Mouse (Mus musculus) cerebellum, postnatal 36 days (tissue): ENCODE results near the gene Dmrtc1a.
"Not testable (repeated sequence)": the region's sequence is repeated elsewhere in the genome, so short reads cannot be mapped to it uniquely, and the experiment has no call there.

Source experiments
- DNase-seq, 2 experiments: peaks; one replicate each; pipeline ENCODE4 v3.0.0; 2021 to 2022; ENCODE audit warnings: mixed read lengths in 2 of 2

Gene Dmrtc1a

DNA sequence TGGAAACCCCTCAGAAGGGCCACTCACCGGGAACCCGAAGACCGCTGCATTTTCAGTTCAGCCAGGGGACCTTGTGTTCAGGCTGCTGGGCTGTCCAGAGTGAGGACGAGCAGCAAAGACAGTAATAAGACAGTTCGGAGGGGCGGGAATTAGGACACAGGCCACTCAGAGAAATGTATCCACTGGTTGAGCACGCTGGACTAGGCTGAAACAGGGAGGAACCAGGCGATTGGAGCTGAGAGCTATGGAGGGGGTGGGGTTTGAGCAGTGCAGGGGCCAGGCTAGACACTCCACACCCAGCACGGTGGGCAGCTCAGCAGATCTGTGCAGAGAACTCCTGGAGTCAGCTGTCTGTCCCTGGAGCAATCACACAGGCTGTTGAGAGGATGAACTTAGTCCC is at the start of gene Dmrtc1a, which contains the start of gene 1700011M02Rik:
Gene Dmrtc1a, minus strand, starts transcription at position 101 of the 400 bp plus-strand sequence.
Gene 1700011M02Rik, plus strand, starts transcription at position 319 of the 400 bp plus-strand sequence.
- DNase-seq, result not testable (repeated sequence)

DNA sequence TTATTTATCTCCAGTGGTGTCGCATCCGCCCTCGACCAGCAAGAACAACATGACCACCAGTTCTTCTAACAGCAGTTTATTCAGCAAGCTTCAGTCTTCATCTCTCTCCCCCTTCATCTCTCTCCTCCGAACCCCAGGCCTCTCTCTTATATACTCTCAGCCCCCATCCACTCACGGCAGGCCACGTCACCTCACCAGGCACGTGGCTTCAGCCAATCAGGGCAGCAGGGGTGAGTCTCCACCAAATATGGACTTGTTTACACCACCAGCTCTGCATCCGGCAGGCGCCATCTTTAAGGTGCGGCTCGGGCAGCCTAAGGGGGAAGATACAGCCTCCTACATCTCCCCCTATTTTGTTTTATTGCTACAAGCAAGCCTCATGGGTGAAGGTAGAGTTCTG is 41.6 kb upstream of the Dmrtc1a start:
- not testable (repeated sequence) for DNase-seq

DNA sequence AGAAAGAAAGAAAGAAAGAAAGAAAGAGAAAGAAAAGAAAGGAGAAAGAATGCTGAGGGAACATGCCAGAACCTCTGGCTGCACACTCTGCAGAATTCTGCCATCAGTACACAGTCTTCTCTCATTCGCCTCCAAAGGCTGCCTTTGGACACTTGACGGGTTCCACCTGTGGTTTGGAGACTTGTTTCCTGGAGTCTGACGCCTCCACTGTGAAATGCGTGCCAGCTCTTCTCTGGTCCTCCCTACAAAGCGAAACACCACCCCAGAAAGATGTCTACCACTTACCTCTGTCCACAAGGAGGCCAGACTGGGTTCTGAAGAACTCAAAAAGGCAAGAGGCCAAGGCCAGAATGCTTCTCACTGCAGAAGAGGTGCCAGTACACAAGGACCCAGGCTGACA is 28.3 kb upstream of the Dmrtc1a start:
- no peak for DNase-seq

DNA sequence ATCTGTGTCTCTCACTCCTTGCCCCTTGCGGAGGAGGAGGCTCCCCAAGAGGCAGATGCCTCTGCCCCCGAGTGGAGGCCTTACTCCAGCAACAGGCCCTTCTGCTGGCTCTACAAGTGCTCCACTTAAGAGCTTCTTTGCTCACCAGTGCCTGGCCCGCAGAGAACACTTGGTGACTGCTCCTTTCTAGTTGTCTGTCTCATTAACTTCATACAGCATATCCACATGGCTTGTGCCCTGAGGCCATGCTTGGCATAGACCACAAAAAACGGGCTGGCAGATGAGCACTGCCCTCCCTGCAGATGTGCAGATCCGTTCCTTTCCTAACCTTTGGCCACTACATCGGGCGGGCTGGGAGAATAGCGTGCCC is 25.9 kb upstream of the Dmrtc1a start:
- no peak for DNase-seq

DNA sequence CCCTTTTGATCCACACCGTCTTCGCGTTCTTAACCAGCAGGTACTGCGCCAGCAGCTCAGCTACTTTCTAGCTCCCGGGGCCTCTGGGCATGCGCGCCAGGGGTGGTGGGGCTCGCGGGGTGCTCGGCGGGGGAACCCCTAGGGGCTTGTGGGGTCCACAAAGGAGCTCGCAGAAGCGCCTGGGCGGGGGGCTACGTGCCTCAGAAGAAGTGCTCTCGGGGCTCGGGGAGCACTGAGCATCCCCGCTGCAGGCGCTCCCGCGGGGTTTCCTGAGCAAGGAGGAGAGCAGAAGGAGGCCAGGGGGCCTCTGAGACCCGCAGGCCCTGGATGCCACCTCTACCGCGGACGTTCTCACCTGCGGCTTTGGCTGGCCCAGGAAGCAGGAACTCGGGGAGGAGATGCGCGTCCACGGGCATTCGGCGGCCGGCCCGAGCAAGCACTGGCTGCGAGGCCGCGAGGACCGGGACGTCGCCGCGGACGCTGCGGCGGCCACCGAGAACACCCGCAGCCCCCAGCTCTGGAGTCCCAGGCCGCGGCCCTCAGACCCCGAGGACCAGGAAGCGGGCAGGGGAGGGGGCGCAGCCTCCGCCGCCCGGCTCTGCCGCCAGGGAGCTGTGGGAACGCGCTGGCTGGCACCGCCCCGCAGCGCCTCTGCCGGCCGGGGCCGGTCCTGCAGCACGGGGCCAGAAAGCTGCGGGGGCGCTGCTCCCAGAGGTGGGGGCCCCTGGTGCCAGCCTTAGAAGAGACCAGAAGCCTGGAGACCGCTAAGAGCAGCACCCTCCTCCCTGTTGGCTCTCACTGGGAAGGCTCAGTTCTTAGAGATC is 25.3 kb upstream of the Dmrtc1a start:
- DNase-seq, result peak; percentile 68 to 73

DNA sequence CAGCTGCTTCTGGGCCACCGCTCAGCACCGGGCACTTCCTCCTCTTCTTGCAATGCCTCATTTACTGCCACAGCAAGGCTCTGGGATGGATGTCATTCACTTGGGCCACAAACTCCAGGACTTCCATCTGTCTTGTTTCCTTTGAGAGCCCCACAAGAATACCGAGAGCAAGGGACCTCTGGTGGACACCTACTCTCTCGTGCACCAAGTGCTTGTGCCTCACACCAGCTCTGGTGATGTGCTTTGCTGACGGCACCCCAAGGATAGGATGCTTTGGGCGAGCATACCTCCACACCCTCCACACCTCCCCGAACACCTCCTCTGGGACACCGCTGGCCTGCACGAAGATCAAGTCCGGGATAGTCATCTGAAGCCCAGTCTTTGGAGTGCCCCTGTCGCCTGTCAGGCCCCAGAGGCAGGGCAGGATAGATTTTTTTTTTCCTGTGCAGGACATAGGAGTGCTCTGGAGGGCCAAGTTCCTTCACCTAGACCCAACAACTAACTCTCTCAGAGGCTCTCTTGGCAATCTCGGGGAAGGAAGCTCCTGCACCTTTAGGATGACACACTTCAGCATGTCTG is 24.6 kb upstream of the Dmrtc1a start:
- peak; percentile 7 to 18 for DNase-seq

DNA sequence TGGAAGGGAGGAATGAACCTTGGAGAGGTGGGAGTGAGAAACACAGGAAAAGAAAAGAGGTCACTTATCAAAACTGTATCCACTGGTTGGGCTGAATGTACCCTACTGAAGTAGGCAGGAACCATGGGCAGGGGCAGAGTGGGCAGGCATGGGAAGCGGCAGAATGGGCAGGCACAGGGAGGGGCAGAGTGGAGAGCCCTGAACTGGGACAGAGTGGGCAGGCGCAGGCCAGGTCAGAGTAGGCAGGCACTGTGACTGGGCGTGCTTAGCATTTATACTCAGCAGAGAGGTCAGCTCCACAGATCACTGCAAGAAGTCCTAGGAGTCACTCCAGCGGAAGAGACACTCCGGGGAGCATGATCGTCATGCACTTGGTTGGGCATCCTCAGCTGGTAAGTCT is 19.6 kb upstream of the Dmrtc1a start, which contains the start of gene 1700018G05Rik:
Gene 1700018G05Rik, plus strand, starts transcription at position 301 of the 400 bp plus-strand sequence.
- DNase-seq, result not testable (repeated sequence)

DNA sequence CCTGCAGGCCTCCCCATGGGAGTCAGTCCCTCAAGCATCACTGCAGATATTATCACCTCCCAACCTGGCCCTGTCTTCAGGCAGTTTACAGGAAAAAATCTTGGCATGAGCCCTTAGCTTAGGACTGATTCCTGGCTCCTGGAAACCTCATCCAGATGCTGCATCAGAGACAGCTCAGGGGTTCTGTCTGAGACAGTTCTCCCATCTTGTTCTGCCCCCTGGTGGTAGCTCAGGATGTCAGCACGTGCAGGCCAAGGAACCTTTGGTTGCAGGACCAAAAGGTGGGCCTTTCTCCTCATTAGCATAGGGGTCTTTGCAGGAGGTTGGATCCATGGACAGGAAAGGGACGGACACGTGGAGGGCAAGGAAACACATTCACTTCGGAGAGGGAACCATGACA is 18.2 kb upstream of the Dmrtc1a start:
- peak; percentile 17 to 23 for DNase-seq

DNA sequence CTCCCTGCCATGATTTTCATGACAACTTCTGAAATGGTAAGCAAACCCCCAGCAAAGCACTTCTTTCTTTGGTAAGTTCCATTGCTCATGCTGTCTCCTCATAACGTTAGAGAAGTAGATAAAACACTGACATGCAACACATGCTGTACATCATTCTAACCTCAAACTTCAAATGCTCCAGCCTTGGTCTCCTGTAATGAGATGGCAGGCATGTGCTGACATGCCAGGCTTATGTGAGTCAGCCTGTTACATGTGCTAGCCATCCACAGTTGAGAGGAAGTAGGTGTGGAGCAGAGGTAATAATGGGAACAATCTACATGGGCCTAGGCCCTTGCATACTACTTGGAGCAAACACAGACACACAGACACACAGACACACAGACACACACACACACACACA is 6.3 kb upstream of the Dmrtc1a start:
- DNase-seq, result not testable (repeated sequence)

DNA sequence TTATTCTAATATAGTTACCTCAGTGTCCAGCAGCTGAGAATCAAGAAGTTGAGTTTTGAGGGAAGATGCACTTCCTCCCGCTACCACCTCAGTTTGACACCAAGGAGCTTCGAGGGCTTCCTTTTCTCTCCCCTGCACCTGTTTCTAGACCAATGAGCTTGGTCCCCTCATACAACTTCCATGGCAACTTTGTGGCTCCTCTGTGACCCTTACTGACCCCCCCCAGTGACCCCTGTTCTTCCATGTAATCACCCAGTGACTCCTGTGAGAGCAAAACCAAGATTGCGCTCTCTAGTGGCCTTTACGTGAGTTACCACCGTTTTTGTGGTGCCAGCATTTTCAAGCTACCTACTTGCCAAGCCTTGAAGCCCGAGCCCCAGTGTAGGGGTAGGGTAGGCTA is 40.6 kb downstream of the Dmrtc1a start, which contains the start of gene 1700031F05Rik:
Gene 1700031F05Rik, minus strand, starts transcription at position 101 of the 400 bp plus-strand sequence.
- DNase-seq, result no peak

DNA sequence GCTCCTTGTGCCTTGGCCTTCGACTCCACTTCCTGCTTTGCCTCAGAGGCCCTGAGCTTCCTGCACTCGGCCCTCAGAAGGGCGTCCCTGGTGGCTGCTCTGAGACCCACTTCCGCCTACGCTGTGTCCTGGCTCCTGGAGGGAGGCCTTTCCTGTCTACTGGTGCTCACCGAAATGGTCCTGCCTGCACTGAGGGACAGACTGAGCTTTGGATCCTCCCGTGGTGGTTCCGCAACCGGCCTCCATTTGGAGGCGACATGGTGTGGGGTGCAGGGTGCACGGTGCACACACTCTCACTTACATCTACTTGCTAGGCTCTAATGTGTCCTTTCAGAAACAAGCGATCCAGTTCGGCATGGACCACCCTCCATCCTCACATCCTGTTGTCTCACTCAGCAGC is 54.0 kb downstream of the Dmrtc1a start, which contains the start of gene Dmrtc1c2:
Gene Dmrtc1c2, minus strand, starts transcription at position 101 of the 400 bp plus-strand sequence.
- DNase-seq, result not testable (repeated sequence)
